8 mouse cellular contexts compared by ENCODE assay signal in the genomic region with DNA sequence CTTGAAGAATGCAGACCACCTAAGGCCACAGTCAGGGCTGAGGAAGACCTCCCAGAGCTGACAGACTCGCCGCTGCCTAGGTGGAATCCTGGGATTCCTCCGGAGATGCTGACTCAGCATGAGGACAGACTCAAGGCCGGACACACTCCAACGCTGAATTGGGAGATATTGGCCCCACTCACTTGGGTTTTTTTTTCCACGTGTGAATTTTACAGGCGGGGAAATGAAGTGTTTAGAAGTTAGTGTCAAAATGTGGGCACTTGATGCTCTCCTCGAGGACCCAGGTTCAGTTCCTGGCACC. TPM values are rescaled to one million over a fixed set of nuclear protein-coding genes. Genes with fewer than 3 reads are reported as not detected.
A peak's percentile ranks its signal among the peaks of the same experiment; 100 is the strongest.
DNase-seq lines count a peak whose midpoint lies in the region; ATAC-seq lines count a peak whose summit lies in the region.

No protein-coding gene starts in this region.

- H3K9ac ChIP-seq in heart, embryonic 12.5 days, result peak overlapping the region; percentile 9; the same call in 1 of the 2 replicates
- no peak overlapping the region for H3K9ac ChIP-seq in forebrain, embryonic 16.5 days (replicated peaks; ENCODE audit: low read depth, low read length)
- no peak overlapping the region for H3K9ac ChIP-seq in liver, embryonic 16.5 days (ENCODE audit: low read depth, low read length)

- peak overlapping the region; percentile 37 for H3K4me3 ChIP-seq in heart, embryonic 12.5 days
- H3K4me3 ChIP-seq in forebrain, embryonic 16.5 days (replicated peaks; ENCODE audit: low read length), result peak overlapping the region; percentile 25
- no peak overlapping the region for H3K4me3 ChIP-seq in liver, embryonic 16.5 days (ENCODE audit: low read depth, low read length)

- no peak for ATAC-seq in heart, embryonic 12.5 days (ENCODE audit: insufficient number of reproducible peaks, low FRiP score)
- ATAC-seq in forebrain, embryonic 16.5 days, result no peak
- ATAC-seq in liver, embryonic 16.5 days (ENCODE audit: low read depth), result no peak

- no peak overlapping the region for H3K27ac ChIP-seq in heart, embryonic 12.5 days (ENCODE audit: poor library complexity, severe bottlenecking)
- no peak overlapping the region for H3K27ac ChIP-seq in forebrain, embryonic 16.5 days (ENCODE audit: low read length)
- H3K27ac ChIP-seq in liver, embryonic 16.5 days (ENCODE audit: low read length), result no peak overlapping the region

- H3K27me3 ChIP-seq in heart, embryonic 12.5 days (replicated peaks), result peaks cover 7% of the 10 kb centered on the region; the same call in 1 of the 2 replicates
- H3K27me3 ChIP-seq in forebrain, embryonic 16.5 days (replicated peaks; ENCODE audit: control insufficient read depth, insufficient read depth, low read length), result no peaks in the 10 kb centered on the region
- H3K27me3 ChIP-seq in liver, embryonic 16.5 days (ENCODE audit: control insufficient read depth, insufficient read depth, low read depth, low read length), result no peaks in the 10 kb centered on the region

- no peak for DNase-seq in heart, postnatal 36 days
- DNase-seq in ZHBTc4 (ENCODE audit: low read depth, low spot score), result peak; percentile 36
- no peak for DNase-seq in ovary, postnatal 10 days (ENCODE audit: low spot score)
- no peak for DNase-seq in B cell, adult 2 months
- no peak for DNase-seq in gastrocnemius, postnatal 4 days (ENCODE audit: low spot score in 2 of 2)

- H3K4me2 ChIP-seq in heart, embryonic 12.5 days, result peak overlapping the region; percentile 63
- H3K4me2 ChIP-seq in forebrain, embryonic 16.5 days (ENCODE audit: low read length), result peak overlapping the region; percentile 48
- peak overlapping the region; percentile 33 for H3K4me2 ChIP-seq in liver, embryonic 16.5 days (ENCODE audit: low read depth, low read length)

- peaks cover 6% of the 10 kb centered on the region; the same call in 1 of the 2 replicates for H3K36me3 ChIP-seq in heart, embryonic 12.5 days
- no peaks in the 10 kb centered on the region for H3K36me3 ChIP-seq in forebrain, embryonic 16.5 days (ENCODE audit: control insufficient read depth, insufficient read depth)
- H3K36me3 ChIP-seq in liver, embryonic 16.5 days (ENCODE audit: control insufficient read depth, insufficient read depth), result no peaks in the 10 kb centered on the region

- WGBS in heart, embryonic 12.5 days, result 26% methylated on average over 8 of the region's 8 CpGs
- WGBS in forebrain, embryonic 16.5 days, result 35% methylated on average over 8 of the region's 8 CpGs
- WGBS in liver, embryonic 16.5 days (ENCODE audit: insufficient replicate concordance), result 31% methylated on average over 8 of the region's 8 CpGs

- no peaks in the 10 kb centered on the region for H3K4me1 ChIP-seq in heart, embryonic 12.5 days (replicated peaks)
- H3K4me1 ChIP-seq in forebrain, embryonic 16.5 days (replicated peaks; ENCODE audit: control insufficient read depth, insufficient read depth, low read length), result peaks cover 6% of the 10 kb centered on the region; the same call in 1 of the 2 replicates
- H3K4me1 ChIP-seq in liver, embryonic 16.5 days (ENCODE audit: control insufficient read depth, low read depth, low read length), result no peaks in the 10 kb centered on the region

- intact Hi-C loops in heart, postnatal 36 days (cut with DNase I), result loop anchor here (1.0 to 2.0 kb wide), 2 partner anchors 329 to 426 kb away; no protein-coding TSS in a partner anchor

- no peaks in the 10 kb centered on the region for H3K9me3 ChIP-seq in heart, embryonic 12.5 days (replicated peaks)
- H3K9me3 ChIP-seq in forebrain, embryonic 16.5 days (ENCODE audit: control insufficient read depth, low read length), result no peaks in the 10 kb centered on the region
- H3K9me3 ChIP-seq in liver, embryonic 16.5 days (replicated peaks; ENCODE audit: control insufficient read depth, low read length), result no peaks in the 10 kb centered on the region

RNA-seq across cellular contexts. Expression of gene Foxo3, which starts 32.1 kb away (rescaled TPM):
- 4.5 and 5.8 TPM in 2 replicates for polyA plus RNA-seq in heart, embryonic 12.5 days (2016; fragmentation: Nextera tagmentation; extraction: Ambion mirVana)
- 100 to 1,000 TPM in 1 of 2 experiments, 10 to 100 TPM in 1; 86.1 to 111 TPM for total RNA-seq in heart, postnatal 36 days (2021)
- polyA plus RNA-seq in forebrain, embryonic 16.5 days (2015; fragmentation: Nextera tagmentation; extraction: Ambion mirVana), result 4.7 and 4.8 TPM in 2 replicates
- 12.7 and 13.7 TPM in 2 replicates for polyA plus RNA-seq in liver, embryonic 16.5 days (2015; fragmentation: Nextera tagmentation; extraction: Ambion mirVana)
- 10 to 100 TPM; 43.8 to 46.4 TPM for total RNA-seq in gastrocnemius, postnatal 4 days (2021)
